Mouse (Mus musculus) hindbrain, embryonic 16.5 days (tissue): ENCODE results near the gene Nefh. TPM values are rescaled to one million over a fixed set of nuclear protein-coding genes. Genes with fewer than 3 reads are reported as not detected.

Source experiments
- ATAC-seq: fragments of 200-750 bp; cut with Nextera tagmentation; 2 replicates; pipeline ENCODE4 v1.8.0; 2017; ENCODE audit warnings: moderate TSS enrichment, moderate library complexity
- H3K27ac ChIP-seq: fragments of 300-500 bp; sonication (generic); 2 replicates; pipeline ENCODE4 v1.5.1; 2014; ENCODE audit warnings: low read depth, mild to moderate bottlenecking, control low read depth, low read length, moderate library complexity
- H3K27me3 ChIP-seq: fragments of 300-500 bp; sonication (generic); replicated peaks from 2 replicates; pipeline ENCODE4 v1.6.1; 2014; ENCODE audit warnings: low read length; ENCODE audit not compliant: control insufficient read depth, insufficient read depth
- H3K36me3 ChIP-seq: fragments of 300-500 bp; sonication (generic); 2 replicates; pipeline ENCODE4 v1.6.1; 2014; ENCODE audit warnings: mild to moderate bottlenecking, low read length, moderate library complexity, mixed read lengths; ENCODE audit not compliant: control insufficient read depth, insufficient read depth
- H3K4me1 ChIP-seq: fragments of 300-500 bp; sonication (generic); 2 replicates; pipeline ENCODE4 v1.6.1; 2014; ENCODE audit warnings: low read depth, low read length; ENCODE audit not compliant: control insufficient read depth, insufficient read depth
- H3K4me2 ChIP-seq: fragments of 300-500 bp; sonication (generic); 2 replicates; pipeline ENCODE4 v1.6.1; 2014; ENCODE audit warnings: mild to moderate bottlenecking, low read length, control low read depth, moderate library complexity
- H3K4me3 ChIP-seq: fragments of 300-500 bp; sonication (generic); 2 replicates; pipeline ENCODE4 v1.5.1; 2014; ENCODE audit warnings: mild to moderate bottlenecking, low read length, control low read depth, moderate library complexity
- H3K9ac ChIP-seq: fragments of 300-500 bp; sonication (generic); 2 replicates; pipeline ENCODE4 v1.6.1; 2014; ENCODE audit warnings: low read depth, mild to moderate bottlenecking, control low read depth, low read length, moderate library complexity
- H3K9me3 ChIP-seq: fragments of 300-500 bp; sonication (generic); 2 replicates; pipeline ENCODE4 v1.6.1; 2014; ENCODE audit warnings: mild to moderate bottlenecking, low read length, moderate library complexity; ENCODE audit not compliant: control insufficient read depth
- WGBS: fragments of 180-500 bp; shearing (Covaris S2); extraction: QIAGEN DNeasy Blood & Tissue Kit; methylation state at CpG from one replicate; pipeline ENCODE4 v1.1.7; 2014; 5-methylcytosine and 5-hydroxymethylcytosine counted together
- polyA plus RNA-seq: library from polyadenylated mRNA; unstranded; fragments of >200 nt; fragmentation: Nextera tagmentation; extraction: Ambion mirVana; gene quantifications from 2 replicates; pipeline ENCODE4 v1.2.1, GENCODE M21; 2015

The Nefh gene
- polyA plus RNA-seq, 1 experiment from 2014 or later = 14.3 TPM

GRCm38 (mm10) chr11:4936243-4936642 lies 11.6 kb downstream of the Nefh start:
- H3K27ac ChIP-seq = no peak overlapping the region
- ATAC-seq = no peak
- no peaks in the 10 kb centered on the region for H3K9me3 ChIP-seq
- H3K4me1 ChIP-seq = no peaks in the 10 kb centered on the region
- H3K4me2 ChIP-seq = no peak overlapping the region
- H3K9ac ChIP-seq = no peak overlapping the region
- no peak overlapping the region for H3K4me3 ChIP-seq
- 92% methylated on average over 5 of the region's 5 CpGs for WGBS
- H3K36me3 ChIP-seq = peaks cover 2% of the 10 kb centered on the region; the same call in 1 of the 2 replicates
- no peaks in the 10 kb centered on the region for H3K27me3 ChIP-seq

GRCm38 (mm10) chr11:4931009-4931601 lies 16.8 kb downstream of the Nefh start:
- ATAC-seq = no peak
- H3K4me1 ChIP-seq = 0 out of 2 replicates have a peak, but pooled peaks cover 2% of the 10 kb centered on the region
- H3K9me3 ChIP-seq = no peaks in the 10 kb centered on the region
- H3K4me2 ChIP-seq = no peak overlapping the region
- H3K4me3 ChIP-seq = no peak overlapping the region
- 63% methylated on average over 1 of the region's 1 CpGs for WGBS
- H3K27me3 ChIP-seq = no peaks in the 10 kb centered on the region
- H3K9ac ChIP-seq = no peak overlapping the region
- peaks cover 21% of the 10 kb centered on the region for H3K36me3 ChIP-seq
- H3K27ac ChIP-seq = peak overlapping the region; percentile 1

- H3K36me3 ChIP-seq = peaks cover 40% of the 10 kb centered on the region
Observed at GRCm38 (mm10) chr11:4927224-4927623, 20.6 kb downstream of the Nefh start.

GRCm38 (mm10) chr11:4921751-4922150 lies 26.1 kb downstream of the Nefh start:
- H3K27ac ChIP-seq = no peak overlapping the region

More at GRCm38 (mm10) chr11:4927224-4927623, 20.6 kb downstream of the Nefh start:
- Histone ChIP-seq H3K4me3 (no peak overlapping the region), H3K9me3 (no peaks in the 10 kb centered on the region), H3K4me1 (0 out of 2 replicates have a peak, but pooled peaks cover 2% of the 10 kb centered on the region), H3K27ac (no peak overlapping the region), H3K4me2 (no peak overlapping the region), H3K9ac (no peak overlapping the region), H3K27me3 (no peaks in the 10 kb centered on the region)
- WGBS = 91% methylated on average over 3 of the region's 3 CpGs
- ATAC-seq = no peak

GRCm38 (mm10) chr11:4921281-4921680 lies 26.6 kb downstream of the Nefh start:
- no peak for ATAC-seq
- 79% methylated on average over 2 of the region's 2 CpGs for WGBS

More at GRCm38 (mm10) chr11:4921751-4922150, 26.1 kb downstream of the Nefh start:
- Histone ChIP-seq H3K9ac (no peak overlapping the region), H3K9me3 (no peaks in the 10 kb centered on the region), H3K27me3 (no peaks in the 10 kb centered on the region), H3K4me1 (no peaks in the 10 kb centered on the region), H3K36me3 (peaks cover 49% of the 10 kb centered on the region), H3K4me2 (no peak overlapping the region), H3K4me3 (no peak overlapping the region)
- ATAC-seq = no peak
- WGBS = 90% methylated on average over 7 of the region's 7 CpGs

GRCm38 (mm10) chr11:4916068-4916467 lies 31.8 kb downstream of the Nefh start:
- no peaks in the 10 kb centered on the region for H3K9me3 ChIP-seq
- no peaks in the 10 kb centered on the region for H3K27me3 ChIP-seq
- H3K9ac ChIP-seq = no peak overlapping the region
- no peak overlapping the region for H3K4me3 ChIP-seq
- no peaks in the 10 kb centered on the region for H3K4me1 ChIP-seq
- whole genome bisulfite sequencing = 55% methylated on average over 1 of the region's 1 CpGs
- peaks cover 50% of the 10 kb centered on the region for H3K36me3 ChIP-seq
- H3K4me2 ChIP-seq = no peak overlapping the region
- no peak overlapping the region for H3K27ac ChIP-seq
- ATAC-seq = no peak

More at GRCm38 (mm10) chr11:4921281-4921680, 26.6 kb downstream of the Nefh start:
- H3K4me2 ChIP-seq = no peak overlapping the region
- peaks cover 45% of the 10 kb centered on the region for H3K36me3 ChIP-seq
- H3K27ac ChIP-seq = no peak overlapping the region
- no peak overlapping the region for H3K9ac ChIP-seq
- no peak overlapping the region for H3K4me3 ChIP-seq
- no peaks in the 10 kb centered on the region for H3K27me3 ChIP-seq
- H3K4me1 ChIP-seq = no peaks in the 10 kb centered on the region
- no peaks in the 10 kb centered on the region for H3K9me3 ChIP-seq

GRCm38 (mm10) chr11:4906231-4906630 lies 41.6 kb downstream of the Nefh start:
- no peak for ATAC-seq
- 94% methylated on average over 6 of the region's 6 CpGs for WGBS

GRCm38 (mm10) chr11:4901956-4902355 lies 45.9 kb downstream of the Nefh start:
- whole genome bisulfite sequencing = 89% methylated on average over 6 of the region's 6 CpGs
- Histone ChIP-seq H3K27me3 (no peaks in the 10 kb centered on the region), H3K27ac (no peak overlapping the region), H3K4me2 (no peak overlapping the region), H3K36me3 (peaks cover 33% of the 10 kb centered on the region), H3K9me3 (no peaks in the 10 kb centered on the region), H3K9ac (no peak overlapping the region), H3K4me3 (no peak overlapping the region), H3K4me1 (no peaks in the 10 kb centered on the region)
- ATAC-seq = no peak

More at GRCm38 (mm10) chr11:4906231-4906630, 41.6 kb downstream of the Nefh start:
- Histone ChIP-seq H3K4me1 (no peaks in the 10 kb centered on the region), H3K9ac (no peak overlapping the region), H3K27ac (no peak overlapping the region), H3K27me3 (no peaks in the 10 kb centered on the region), H3K36me3 (peaks cover 40% of the 10 kb centered on the region), H3K4me3 (no peak overlapping the region), H3K4me2 (no peak overlapping the region), H3K9me3 (no peaks in the 10 kb centered on the region)

- H3K27ac ChIP-seq = no peak overlapping the region
- 69% methylated on average over 5 of the region's 5 CpGs for WGBS
- H3K9ac ChIP-seq = no peak overlapping the region
- ATAC-seq = no peak
- peaks cover 6% of the 10 kb centered on the region for H3K4me1 ChIP-seq
- H3K4me3 ChIP-seq = no peak overlapping the region
- H3K9me3 ChIP-seq = no peaks in the 10 kb centered on the region
- H3K4me2 ChIP-seq = no peak overlapping the region
- H3K27me3 ChIP-seq = no peaks in the 10 kb centered on the region
- peaks cover 27% of the 10 kb centered on the region for H3K36me3 ChIP-seq
Observed at GRCm38 (mm10) chr11:4900437-4900836, 47.4 kb downstream of the Nefh start.
